Mouse (Mus musculus): ENCODE data around the gene Fam102b. TPM values are rescaled to one million over a fixed set of nuclear protein-coding genes. Genes with fewer than 3 reads are reported as not detected.
A peak's percentile ranks its signal among the peaks of the same experiment; 100 is the strongest.

Fam102b gene
- 10 to 100 TPM; 23.3 to 39.3 (median 28.9) TPM for total RNA-seq (2022)

DNA sequence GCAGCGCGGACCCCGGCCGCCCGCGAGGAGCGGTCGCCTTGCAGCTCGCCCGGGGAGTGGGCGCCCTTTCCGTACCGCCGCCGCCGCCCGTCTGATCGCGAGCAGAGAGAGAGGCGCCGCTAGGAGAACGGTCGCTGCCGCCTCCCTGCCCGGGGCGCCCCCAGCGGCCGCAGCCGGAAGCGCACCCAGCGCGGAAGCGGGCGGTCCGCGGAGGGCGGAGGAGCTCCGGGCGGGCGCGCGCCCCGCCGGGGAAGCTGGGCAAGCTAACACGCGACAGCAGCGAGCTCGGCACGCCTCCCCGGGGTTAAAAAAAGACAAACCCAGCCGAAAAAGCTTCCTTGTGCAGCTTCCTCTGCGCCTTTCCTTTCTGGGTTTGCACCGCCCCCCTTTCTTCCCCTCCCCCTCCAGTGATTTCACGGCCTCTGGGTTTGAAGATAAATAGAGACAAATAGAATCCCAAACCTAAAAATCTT is at the start of gene Fam102b:
TSS of gene Fam102b (minus strand) at position 93 of the 473 bp plus-strand sequence.
- peak; percentile 66 to 78 for DNase-seq (ENCODE audit: low spot score in 2 of 2)

- peak in 1 of 2 experiments; percentile 10 for DNase-seq (ENCODE audit: low spot score in 2 of 2)
Measured at GRCm38 (mm10) chr3:109062989-109063388, 35.6 kb upstream of the Fam102b start.

DNA sequence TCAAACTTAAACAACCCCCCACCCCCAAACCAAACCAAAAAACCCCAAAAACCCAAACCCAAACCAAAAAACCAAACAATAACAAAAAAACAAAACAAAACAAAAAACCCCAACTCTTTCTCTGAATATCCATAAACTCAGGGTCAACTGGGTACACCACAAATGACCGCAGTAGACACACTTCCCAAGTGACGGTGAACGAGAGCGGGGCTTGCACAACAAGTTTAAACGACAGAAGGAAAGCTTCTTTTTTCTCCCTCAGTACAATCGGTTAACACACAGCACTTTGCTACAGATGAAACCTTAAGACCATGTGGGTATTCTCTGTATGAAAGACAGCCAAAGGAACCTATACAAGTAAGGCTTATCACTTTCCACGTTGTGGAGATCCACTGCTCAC is 35.0 kb upstream of the Fam102b start:
- DNase-seq (ENCODE audit: low spot score in 2 of 2), result no peak

GRCm38 (mm10) chr3:109059903-109060302 is 32.5 kb upstream of the Fam102b start:
- DNase-seq (ENCODE audit: low spot score in 2 of 2), result no peak

- DNase-seq (ENCODE audit: low spot score in 2 of 2), result no peak
Measured at GRCm38 (mm10) chr3:109051946-109052331, 24.5 kb upstream of the Fam102b start.

- DNase-seq (ENCODE audit: low spot score in 2 of 2), result no peak
Measured at GRCm38 (mm10) chr3:109051056-109051945, 23.9 kb upstream of the Fam102b start.

DNA sequence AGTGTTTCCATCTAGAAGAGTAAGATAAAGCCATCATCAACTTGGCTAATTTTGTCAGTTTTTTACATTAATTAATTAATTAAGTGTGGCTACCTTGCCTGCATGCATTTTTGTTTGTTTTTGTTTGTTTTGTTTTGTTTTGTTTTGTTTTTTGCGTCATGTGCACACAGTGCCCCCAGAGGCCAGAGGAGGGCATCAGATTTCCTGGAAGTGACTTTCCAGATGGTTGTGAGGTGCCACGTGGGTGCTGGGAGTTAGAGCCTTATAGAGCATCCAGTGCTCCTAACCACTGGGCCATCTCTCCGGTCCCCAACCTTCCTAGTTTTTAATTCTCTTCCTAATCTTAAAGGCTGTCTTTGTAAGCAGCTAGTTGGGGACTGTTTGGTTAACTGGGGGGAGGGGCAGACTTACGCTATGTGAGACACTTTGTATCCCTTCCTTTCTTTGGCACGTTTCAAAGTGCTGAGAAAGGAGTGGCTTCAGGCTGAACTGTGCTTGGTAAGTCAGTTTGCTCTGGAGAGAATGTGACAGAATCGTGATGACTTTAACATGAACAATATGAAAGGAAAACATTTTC is 20.4 kb upstream of the Fam102b start:
- no peak for DNase-seq (ENCODE audit: low spot score in 2 of 2)

GRCm38 (mm10) chr3:109046428-109046827 is 19.0 kb upstream of the Fam102b start:
- DNase-seq (ENCODE audit: low spot score in 2 of 2), result no peak

DNA sequence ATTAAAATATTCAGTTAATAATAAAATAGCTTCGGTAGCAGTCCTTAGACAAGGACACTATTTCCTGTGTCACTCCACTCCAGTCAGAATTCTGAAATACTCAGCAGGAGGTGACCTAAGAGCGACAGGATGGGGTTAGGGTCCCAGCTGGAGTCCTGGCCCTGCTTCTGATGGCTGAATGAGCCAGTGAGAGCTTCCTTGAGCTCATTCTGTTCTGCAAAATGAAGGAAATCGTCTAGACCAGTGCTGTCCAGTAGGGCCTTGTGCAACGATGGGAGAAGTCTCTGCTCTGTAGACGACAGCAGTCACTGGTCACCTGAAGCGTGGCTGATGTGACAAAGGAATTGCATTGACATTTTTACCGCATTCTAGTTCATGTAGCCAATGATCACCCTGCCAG is 16.0 kb upstream of the Fam102b start:
- DNase-seq (ENCODE audit: low spot score in 2 of 2), result no peak

DNA sequence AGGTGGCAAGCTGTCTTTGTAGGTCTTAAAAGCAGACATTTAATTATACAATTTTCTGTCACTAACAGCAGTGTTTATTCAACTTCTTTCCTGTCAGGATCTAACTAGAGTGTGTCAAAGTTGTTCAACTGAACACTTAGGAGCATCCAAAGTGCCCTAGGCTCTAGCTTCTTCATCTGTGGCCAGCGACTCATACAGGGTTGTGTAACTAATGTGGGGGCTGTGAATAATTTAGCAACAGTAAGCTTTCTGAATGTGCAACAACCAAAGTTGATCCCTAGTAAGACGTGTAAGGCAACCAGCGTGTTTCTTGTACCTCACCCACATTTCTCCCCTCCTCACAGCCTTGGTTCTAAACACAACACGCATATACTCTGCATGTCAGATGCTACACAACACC is 13.5 kb upstream of the Fam102b start:
- DNase-seq (ENCODE audit: low spot score in 2 of 2), result no peak

GRCm38 (mm10) chr3:109034411-109034810 is 7.0 kb upstream of the Fam102b start:
- DNase-seq (ENCODE audit: low spot score in 2 of 2), result no peak

DNA sequence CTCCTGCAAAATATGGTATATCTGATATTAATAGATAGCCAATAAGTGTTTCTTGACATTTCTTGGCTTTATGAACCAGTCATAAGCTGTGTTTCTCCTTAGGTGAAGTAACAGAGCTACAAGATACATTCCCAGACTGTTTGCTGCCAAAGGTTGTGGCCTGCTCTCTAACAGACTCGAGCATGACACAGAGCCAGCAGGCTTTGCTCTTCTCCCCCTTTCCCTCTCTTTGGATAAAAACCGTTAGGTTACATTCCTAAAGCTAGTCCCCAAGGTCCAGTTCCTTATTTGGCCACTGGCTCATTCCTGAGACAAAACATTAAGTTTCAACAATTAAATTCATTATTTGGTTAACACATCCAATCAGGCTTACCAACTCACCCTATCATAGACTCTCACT is 4.9 kb upstream of the Fam102b start:
- DNase-seq (ENCODE audit: low spot score in 2 of 2), result no peak

- DNase-seq (ENCODE audit: low spot score in 2 of 2), result no peak
Measured at GRCm38 (mm10) chr3:109031626-109032025, 4.2 kb upstream of the Fam102b start.

DNA sequence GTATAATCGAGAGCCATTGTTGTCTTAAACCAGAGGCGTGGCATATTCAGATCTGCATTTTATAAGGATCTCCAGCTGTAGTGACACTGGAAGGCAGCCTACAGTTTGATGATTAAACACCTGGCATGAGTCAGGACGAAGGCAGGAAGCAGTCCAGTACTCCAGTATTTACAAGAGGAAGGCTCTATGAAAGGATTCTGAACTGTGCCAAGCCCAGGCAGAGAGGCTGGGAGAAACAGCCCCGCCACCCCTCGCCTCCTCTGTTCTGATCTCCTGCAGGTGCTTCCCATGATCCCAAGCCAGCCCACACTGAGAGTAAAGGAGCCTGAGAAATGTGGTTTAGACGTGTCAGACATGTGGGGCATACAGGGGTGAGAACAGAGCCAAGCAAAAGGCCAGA is 3.4 kb upstream of the Fam102b start:
- DNase-seq (ENCODE audit: low spot score in 2 of 2), result no peak

DNA sequence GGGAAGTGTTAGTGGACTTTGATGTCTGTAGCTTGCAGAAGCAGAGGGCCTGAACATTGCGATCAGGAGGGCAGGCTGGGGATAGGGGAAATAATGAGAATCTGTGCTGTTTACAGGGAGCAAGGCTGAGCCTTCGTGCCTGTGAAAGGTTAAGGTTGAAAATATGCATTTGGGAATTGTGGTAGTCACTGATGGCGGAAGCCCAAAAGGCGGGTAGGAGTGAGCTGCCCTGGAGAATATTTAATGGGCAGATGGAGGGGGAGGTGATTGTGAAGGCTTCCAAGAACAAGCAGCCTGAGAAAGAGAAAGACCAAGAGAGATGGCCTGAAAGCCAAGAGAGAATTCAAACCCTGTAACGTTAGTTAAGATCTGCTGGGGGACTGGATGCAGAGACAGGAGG is 2.3 kb upstream of the Fam102b start:
- no peak for DNase-seq (ENCODE audit: low spot score in 2 of 2)

GRCm38 (mm10) chr3:109026991-109027470 is 376 bp downstream of the Fam102b start:
- peak in 1 of 2 experiments; percentile 26 for DNase-seq (ENCODE audit: low spot score in 2 of 2)

DNA sequence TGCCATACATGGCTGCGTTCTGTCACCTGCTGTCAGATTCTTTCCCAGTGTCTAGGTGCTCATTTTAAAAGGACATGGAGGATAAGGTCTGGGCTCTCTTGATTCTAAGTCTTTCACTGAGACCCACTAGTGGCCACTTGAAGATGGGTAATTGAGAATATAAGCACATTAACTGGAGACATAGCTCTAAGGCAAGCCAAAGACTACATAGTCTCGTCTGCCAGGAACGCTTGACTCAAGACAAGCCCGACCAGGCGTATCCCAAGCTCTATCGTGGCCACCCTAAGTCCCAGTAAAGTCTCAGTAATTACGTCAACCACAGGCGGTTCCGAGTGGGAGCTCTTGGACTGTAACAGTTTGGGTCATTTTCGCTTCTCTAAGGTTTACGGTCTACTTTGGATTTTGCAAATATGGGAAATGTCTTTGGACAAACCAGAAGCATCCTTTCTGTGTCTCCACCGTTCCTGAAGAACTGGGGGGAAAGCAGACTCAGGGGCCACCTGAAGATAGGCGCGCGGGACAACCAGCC is 881 bp downstream of the Fam102b start:
- DNase-seq (ENCODE audit: low spot score in 2 of 2), result no peak

- DNase-seq (ENCODE audit: low spot score in 2 of 2), result peak; percentile 41 to 70
Measured at GRCm38 (mm10) chr3:109025579-109025978, 1.8 kb downstream of the Fam102b start.

GRCm38 (mm10) chr3:109023066-109023465 is 4.3 kb downstream of the Fam102b start:
- no peak for DNase-seq (ENCODE audit: low spot score in 2 of 2)

DNA sequence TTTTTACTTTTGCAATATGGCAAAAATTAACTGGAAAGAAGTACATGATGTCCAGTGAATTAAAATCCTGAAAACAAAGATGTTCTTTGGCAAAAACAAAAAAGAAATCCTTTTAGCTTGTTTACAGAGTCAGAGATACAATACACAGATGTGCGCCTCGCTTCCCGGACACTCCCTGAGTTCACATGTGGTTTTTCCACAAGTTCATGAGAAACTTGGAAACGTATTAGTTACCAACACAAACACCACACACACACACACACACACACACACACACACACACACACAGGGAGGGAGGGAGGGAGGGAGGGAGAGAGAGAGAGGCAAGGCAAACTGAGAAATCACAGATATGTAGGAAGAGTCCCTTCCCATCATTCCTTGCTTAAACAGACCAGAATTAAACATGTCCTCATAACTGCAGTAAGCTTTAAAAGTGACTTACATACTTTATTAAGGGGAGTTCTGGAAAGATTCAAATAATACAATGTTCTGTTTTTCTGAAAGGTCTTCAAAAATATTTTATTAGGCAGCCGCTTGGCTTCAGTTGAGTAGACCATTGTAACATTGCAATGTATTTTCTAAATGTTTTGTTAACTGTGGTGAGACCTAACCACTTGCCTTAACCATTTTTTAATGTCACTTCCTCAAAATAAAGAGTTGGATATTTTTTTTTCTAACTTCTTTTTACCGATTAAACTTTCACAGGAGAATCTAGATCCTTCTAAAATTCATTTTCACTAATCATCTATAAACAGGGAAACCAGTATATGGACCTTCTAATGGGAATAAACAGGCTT is 5.5 kb downstream of the Fam102b start:
- DNase-seq (ENCODE audit: low spot score in 2 of 2), result no peak

- DNase-seq (ENCODE audit: low spot score in 2 of 2), result no peak
Measured at GRCm38 (mm10) chr3:109018336-109018735, 9.1 kb downstream of the Fam102b start.

Measured in layer of hippocampus, adult 8-10 months (tissue).